Mouse (Mus musculus) ES-Bruce4 (cell line): ENCODE results near the gene Snd1. TPM values are rescaled to one million over a fixed set of nuclear protein-coding genes. Genes with fewer than 3 reads are reported as not detected.

Source experiments
- H3K27ac ChIP-seq: 2 replicates; pipeline ENCODE4 v1.5.1; 2012; ENCODE audit warnings: low read length, inconsistent platforms; ENCODE audit not compliant: insufficient read depth
- H3K27me3 ChIP-seq: 2 replicates; pipeline ENCODE4 v1.6.1; 2012; ENCODE audit warnings: mild to moderate bottlenecking, low read length, inconsistent platforms; ENCODE audit not compliant: control insufficient read depth, poor library complexity, insufficient read depth, severe bottlenecking
- H3K36me3 ChIP-seq: 2 replicates; pipeline ENCODE4 v1.6.1; 2012; ENCODE audit warnings: inconsistent platforms, mild to moderate bottlenecking, low read length, moderate library complexity; ENCODE audit not compliant: control insufficient read depth, poor library complexity, insufficient read depth, severe bottlenecking
- H3K4me1 ChIP-seq: one replicate; pipeline ENCODE4 v1.8.1; 2011; ENCODE audit warnings: low read length; ENCODE audit not compliant: control insufficient read depth, insufficient read depth
- H3K4me3 ChIP-seq: 2 replicates; pipeline ENCODE4 v1.5.1; 2011; ENCODE audit warnings: low read depth, mild to moderate bottlenecking, low read length
- H3K9ac ChIP-seq: 2 replicates; pipeline ENCODE4 v1.6.1; 2012; ENCODE audit warnings: low read depth, mild to moderate bottlenecking, inconsistent platforms; ENCODE audit not compliant: poor library complexity, severe bottlenecking
- H3K9me3 ChIP-seq: replicated peaks from 2 replicates; pipeline ENCODE4 v1.6.1; 2012; ENCODE audit warnings: mild to moderate bottlenecking, low read length, inconsistent platforms; ENCODE audit not compliant: control insufficient read depth, poor library complexity, insufficient read depth, severe bottlenecking
- CTCF ChIP-seq: IDR thresholded peaks from one replicate; pipeline ENCODE4 v1.8.1; 2011; ENCODE audit warnings: low read depth, low read length
- EP300 ChIP-seq: IDR thresholded peaks from 2 replicates; pipeline ENCODE4 v1.6.1; 2011; ENCODE audit warnings: low read depth, low read length; ENCODE audit not compliant: insufficient read depth
- POLR2A ChIP-seq: IDR thresholded peaks from one replicate; pipeline ENCODE4 v1.8.1; 2011; ENCODE audit warnings: low read length; ENCODE audit not compliant: insufficient read depth
- polyA plus RNA-seq: library from polyadenylated mRNA; stranded (reverse); fragments of >200 nt; gene quantifications from 2 replicates; pipeline ENCODE4 v1.2.4, GENCODE M21; 2011; ENCODE audit warnings: low read depth; ENCODE audit not compliant: missing spikeins, insufficient read depth, insufficient read length

The Snd1 gene
- polyA plus RNA-seq, 1 experiment, result 155 TPM

GRCm38 (mm10) chr6:28464630-28465029 is 10.3 kb upstream of the Snd1 start:
- Histone ChIP-seq H3K9me3 (no peaks in the 10 kb centered on the region), H3K4me3 (no peak overlapping the region), H3K9ac (no peak overlapping the region), H3K27me3 (no peaks in the 10 kb centered on the region; the same call in 1 of the 2 replicates), H3K4me1 (no peaks in the 10 kb centered on the region), H3K27ac (no peak overlapping the region), H3K36me3 (no peaks in the 10 kb centered on the region)
- TF ChIP-seq CTCF, result no peak
- TF ChIP-seq EP300, result no peak
- no peak for TF ChIP-seq POLR2A

GRCm38 (mm10) chr6:28470017-28470602 is 4.8 kb upstream of the Snd1 start:
- Histone ChIP-seq H3K27me3 (no peaks in the 10 kb centered on the region), H3K9ac (no peak overlapping the region), H3K4me1 (no peaks in the 10 kb centered on the region), H3K36me3 (no peaks in the 10 kb centered on the region), H3K27ac (no peak overlapping the region), H3K4me3 (no peak overlapping the region), H3K9me3 (no peaks in the 10 kb centered on the region)
- TF ChIP-seq CTCF (no peak), POLR2A (no peak), EP300 (no peak)

- H3K36me3 ChIP-seq, result no peaks in the 10 kb centered on the region
- no peaks in the 10 kb centered on the region for H3K27me3 ChIP-seq
- no peaks in the 10 kb centered on the region for H3K9me3 ChIP-seq
- TF ChIP-seq EP300, result no peak
- TF ChIP-seq CTCF, result no peak
- no peak for TF ChIP-seq POLR2A
- H3K27ac ChIP-seq, result no peak overlapping the region
- H3K9ac ChIP-seq, result no peak overlapping the region
- no peak overlapping the region for H3K4me3 ChIP-seq
- no peaks in the 10 kb centered on the region for H3K4me1 ChIP-seq
Observed at GRCm38 (mm10) chr6:28470621-28471020, 4.3 kb upstream of the Snd1 start.

GRCm38 (mm10) chr6:28471284-28472035 is 3.5 kb upstream of the Snd1 start:
- Histone ChIP-seq H3K27ac (no peak overlapping the region), H3K27me3 (no peaks in the 10 kb centered on the region), H3K9ac (no peak overlapping the region), H3K4me1 (no peaks in the 10 kb centered on the region), H3K4me3 (no peak overlapping the region), H3K9me3 (no peaks in the 10 kb centered on the region), H3K36me3 (no peaks in the 10 kb centered on the region)
- TF ChIP-seq EP300 (no peak), POLR2A (no peak)

- Histone ChIP-seq H3K4me3 (no peak overlapping the region), H3K27me3 (no peaks in the 10 kb centered on the region), H3K27ac (no peak overlapping the region), H3K9ac (no peak overlapping the region), H3K36me3 (no peaks in the 10 kb centered on the region), H3K4me1 (no peaks in the 10 kb centered on the region), H3K9me3 (no peaks in the 10 kb centered on the region)
- TF ChIP-seq CTCF (no peak), EP300 (no peak), POLR2A (no peak)
Observed at GRCm38 (mm10) chr6:28474211-28474610, 728 bp upstream of the Snd1 start.
